In the genomic region with DNA sequence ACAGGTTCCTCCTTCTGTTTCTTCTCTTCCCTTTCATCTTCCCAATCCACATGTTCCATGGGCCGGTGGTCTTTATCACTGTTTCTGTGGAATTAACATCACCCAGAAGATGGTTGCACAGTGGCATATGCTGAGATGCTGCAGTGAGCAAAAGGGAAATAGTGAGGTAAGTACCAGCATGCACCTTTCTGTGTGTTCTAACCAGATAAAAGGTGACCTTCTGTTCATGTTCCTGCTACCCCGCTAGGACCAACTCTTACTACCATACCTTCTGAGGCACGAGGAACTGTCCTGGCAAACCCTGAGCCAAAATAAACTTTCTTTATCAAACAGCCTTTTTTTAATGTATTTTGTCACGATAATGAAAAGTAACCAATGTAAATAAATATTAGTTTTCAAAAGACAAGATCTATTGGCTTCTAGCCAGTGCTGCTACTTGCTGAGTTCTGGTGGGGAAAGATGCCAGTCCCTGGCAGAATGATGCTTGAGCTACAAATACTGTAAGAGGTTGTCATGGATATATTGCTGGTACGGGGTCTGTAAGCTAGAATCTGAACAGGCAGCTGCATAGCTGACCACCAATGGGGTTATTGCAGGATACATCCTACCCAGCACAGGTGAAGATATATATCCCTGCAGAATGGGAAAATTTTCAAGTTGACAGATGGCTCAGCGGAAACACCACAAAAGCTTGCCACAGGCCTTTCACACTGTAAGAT, we compare ENCODE assay signal across 19 mouse cellular contexts.
A peak's percentile ranks its signal among the peaks of the same experiment; 100 is the strongest.
DNase-seq lines count a peak whose midpoint lies in the region; ATAC-seq lines count a peak whose summit lies in the region.
"Had no signal": no experiment of that assay in that cellular context is flagged by ENCODE, and none has a peak within 500 bp of the region (broad histone marks: within the 10 kb centered on the region; RNA-seq: fewer than 3 reads in every experiment).

No protein-coding gene starts in this region.

- no peak overlapping the region for H3K4me3 ChIP-seq in liver, embryonic 12.5 days
- H3K4me3 ChIP-seq: embryonic facial prominence, embryonic 10.5 days; heart, embryonic 15.5 days; hindbrain, embryonic 15.5 days; kidney, embryonic 15.5 days; liver, embryonic 15.5 days; midbrain, embryonic 15.5 days; neural tube, embryonic 13.5 days; stomach, embryonic 15.5 days had no signal

- WGBS in liver, embryonic 12.5 days (ENCODE audit: insufficient replicate concordance), result 61% methylated on average over 6 of the region's 6 CpGs

- no peak overlapping the region for H3K27ac ChIP-seq in liver, embryonic 12.5 days
- H3K27ac ChIP-seq: embryonic facial prominence, embryonic 10.5 days; heart, embryonic 15.5 days; hindbrain, embryonic 15.5 days; kidney, embryonic 15.5 days; liver, embryonic 15.5 days; macrophage; midbrain, embryonic 15.5 days; neural tube, embryonic 13.5 days; stomach, embryonic 15.5 days had no signal

- H3K9ac ChIP-seq in liver, embryonic 12.5 days, result no peak overlapping the region
- H3K9ac ChIP-seq: heart, embryonic 15.5 days; hindbrain, embryonic 15.5 days; kidney, embryonic 15.5 days; liver, embryonic 15.5 days; midbrain, embryonic 15.5 days; neural tube, embryonic 13.5 days; stomach, embryonic 15.5 days had no signal

- H3K9me3 ChIP-seq in liver, embryonic 12.5 days (replicated peaks), result no peaks in the 10 kb centered on the region
- H3K9me3 ChIP-seq: embryonic facial prominence, embryonic 10.5 days; heart, embryonic 15.5 days; hindbrain, embryonic 15.5 days; kidney, embryonic 15.5 days; liver, embryonic 15.5 days; midbrain, embryonic 15.5 days; neural tube, embryonic 13.5 days; stomach, embryonic 15.5 days had no signal

- ATAC-seq in liver, embryonic 12.5 days, result no peak
- ATAC-seq: midbrain, embryonic 15.5 days; Patski had no signal

- H3K27me3 ChIP-seq in liver, embryonic 12.5 days (replicated peaks), result no peaks in the 10 kb centered on the region
- H3K27me3 ChIP-seq: heart, embryonic 15.5 days; hindbrain, embryonic 15.5 days; kidney, embryonic 15.5 days; liver, embryonic 15.5 days; midbrain, embryonic 15.5 days; neural tube, embryonic 13.5 days; stomach, embryonic 15.5 days had no signal

- H3K36me3 ChIP-seq in liver, embryonic 12.5 days, result no peaks in the 10 kb centered on the region
- H3K36me3 ChIP-seq: embryonic facial prominence, embryonic 10.5 days; heart, embryonic 15.5 days; hindbrain, embryonic 15.5 days; kidney, embryonic 15.5 days; liver, embryonic 15.5 days; midbrain, embryonic 15.5 days; neural tube, embryonic 13.5 days; stomach, embryonic 15.5 days had no signal

- H3K4me1 ChIP-seq in liver, embryonic 12.5 days, result no peaks in the 10 kb centered on the region
- H3K4me1 ChIP-seq: embryonic facial prominence, embryonic 10.5 days; heart, embryonic 15.5 days; hindbrain, embryonic 15.5 days; kidney, embryonic 15.5 days; liver, embryonic 15.5 days; midbrain, embryonic 15.5 days; neural tube, embryonic 13.5 days; stomach, embryonic 15.5 days had no signal

- peak; percentile 1 for DNase-seq in right cerebral cortex, adult 18-20 months
- no peak for DNase-seq in right cerebral cortex, postnatal 36 days (ENCODE audit: low spot score in 2 of 2)
- DNase-seq in cerebellum, adult 9-11 months, result peak; percentile 64
- peak; percentile 4 to 26 for DNase-seq in layer of hippocampus, adult 8-10 months (ENCODE audit: low spot score in 2 of 2)
- DNase-seq in adipocyte (ENCODE audit: low spot score), result no peak
- no peak for DNase-seq in heart, adult 9 months (ENCODE audit: low spot score in 2 of 2)
- DNase-seq: gastrocnemius, postnatal 25 days; thymus, postnatal 4 days had no signal

- H3K4me2 ChIP-seq in liver, embryonic 12.5 days, result no peak overlapping the region
- H3K4me2 ChIP-seq: heart, embryonic 15.5 days; hindbrain, embryonic 15.5 days; kidney, embryonic 15.5 days; liver, embryonic 15.5 days; midbrain, embryonic 15.5 days; neural tube, embryonic 13.5 days; stomach, embryonic 15.5 days had no signal

Comparison
In these comparisons a context has a peak if more than half of its experiments do, and no peak if none do; other contexts are left out.
1. DNase-seq: peak in right cerebral cortex, adult 18-20 months (single experiment), cerebellum, adult 9-11 months (single experiment) and layer of hippocampus, adult 8-10 months (2 of 2); none in right cerebral cortex, postnatal 36 days (0 of 2), adipocyte (single experiment) and heart, adult 9 months (0 of 2).